ENCODE assay signal across 17 mouse cellular contexts in the genomic region with DNA sequence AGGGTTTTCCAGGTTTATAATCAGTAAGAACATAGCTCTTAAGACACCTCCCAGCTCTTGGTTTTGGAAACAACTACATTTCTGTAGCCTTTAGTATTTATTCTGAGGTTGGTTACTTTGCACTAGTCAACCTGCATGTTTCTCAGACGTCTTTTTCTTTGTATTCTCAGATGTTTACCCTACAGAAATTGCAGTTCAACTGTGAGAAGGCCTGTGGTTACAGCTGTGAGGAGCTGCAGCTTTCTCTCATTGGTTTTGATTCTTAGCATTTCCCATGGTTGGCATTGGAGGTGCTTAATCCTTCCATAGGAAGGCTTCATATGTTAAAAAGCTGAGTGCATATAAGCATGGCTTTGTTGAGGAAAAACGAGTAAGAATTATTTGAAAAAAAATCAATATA.
"Had no signal": no experiment of that assay in that cellular context is flagged by ENCODE, and none has a peak within 500 bp of the region (broad histone marks: within the 10 kb centered on the region; RNA-seq: fewer than 3 reads in every experiment).

No protein-coding gene starts in this region.

- H3K9ac ChIP-seq: liver, embryonic 13.5 days; liver, embryonic 15.5 days; liver, postnatal 0 days; lung, embryonic 15.5 days; midbrain, embryonic 12.5 days; neural tube, embryonic 12.5 days had no signal

- H3K4me2 ChIP-seq: liver, embryonic 11.5 days; liver, embryonic 13.5 days; liver, embryonic 15.5 days; lung, embryonic 15.5 days; midbrain, embryonic 12.5 days; neural tube, embryonic 12.5 days had no signal

- H3K4me3 ChIP-seq: liver, embryonic 13.5 days; liver, embryonic 15.5 days; lung, embryonic 15.5 days; megakaryocyte, embryonic 14.5 days; midbrain, embryonic 12.5 days; neural tube, embryonic 12.5 days had no signal

- ATAC-seq: liver, postnatal 0 days; lung, postnatal 0 days had no signal

- H3K36me3 ChIP-seq: liver, embryonic 13.5 days; liver, embryonic 15.5 days; lung, embryonic 15.5 days; midbrain, embryonic 12.5 days; neural tube, embryonic 12.5 days had no signal

- H3K27me3 ChIP-seq: liver, embryonic 13.5 days; liver, embryonic 15.5 days; lung, embryonic 15.5 days; megakaryocyte, embryonic 14.5 days; midbrain, embryonic 12.5 days; neural tube, embryonic 12.5 days had no signal

- H3K27ac ChIP-seq: liver, embryonic 13.5 days; liver, embryonic 15.5 days; lung, embryonic 15.5 days; macrophage; midbrain, embryonic 12.5 days; neural tube, embryonic 12.5 days had no signal

- H3K9me3 ChIP-seq: liver, embryonic 15.5 days; lung, embryonic 15.5 days; midbrain, embryonic 12.5 days; neural tube, embryonic 12.5 days had no signal

- DNase-seq: liver, embryonic 13.5 days; liver, postnatal 0 days; lung, adult 2 months; lung, postnatal 14 days; lung, postnatal 36 days; midbrain, embryonic 14.5 days; right cerebral cortex, postnatal 25 days; right cerebral cortex, postnatal 4 days; spleen, adult 18-20 months had no signal

- H3K4me1 ChIP-seq: liver, embryonic 13.5 days; liver, embryonic 15.5 days; lung, embryonic 15.5 days; megakaryocyte, embryonic 14.5 days; midbrain, embryonic 12.5 days; neural tube, embryonic 12.5 days had no signal
